Comparison of ENCODE assay signal across 8 mouse cellular contexts in the genomic region with DNA sequence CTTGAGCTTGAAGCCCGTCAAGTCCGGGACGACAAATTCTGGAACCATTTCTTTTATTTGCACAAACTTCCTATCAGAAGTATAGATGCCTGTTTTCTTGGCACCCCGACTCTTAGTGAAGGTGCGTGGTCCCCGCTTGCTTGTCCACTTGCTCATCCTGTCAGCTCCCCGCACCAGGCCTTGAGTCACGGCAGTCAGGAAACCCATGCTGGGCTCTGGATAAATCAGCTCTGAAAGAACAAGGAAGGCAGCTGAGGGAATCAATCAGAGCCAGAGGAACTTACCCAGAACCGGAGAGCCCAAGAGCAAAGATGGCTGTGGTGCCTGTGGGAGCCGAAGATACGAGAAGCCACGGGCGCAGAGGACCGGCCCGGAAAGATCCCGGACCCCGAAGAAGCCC. TPM values are rescaled to one million over a fixed set of nuclear protein-coding genes. Genes with fewer than 3 reads are reported as not detected.
DNase-seq lines count a peak whose midpoint lies in the region; ATAC-seq and TF ChIP-seq lines count a peak whose summit lies in the region.
"Not testable (repeated sequence)": the region's sequence is repeated elsewhere in the genome, so short reads cannot be mapped to it uniquely, and the experiment has no call there.

No protein-coding gene starts in this region.

- H3K79me2 ChIP-seq in liver, adult 2 months (ENCODE audit: control insufficient read depth, insufficient read depth, low read length), result not testable (repeated sequence)

- WGBS in cerebellum, adult 2 months, result under 1% methylated on average over 17 of the region's 17 CpGs
- WGBS in forebrain, embryonic 11.5 days, result under 1% methylated on average over 17 of the region's 17 CpGs
- WGBS in heart, embryonic 16.5 days, result under 1% methylated on average over 17 of the region's 17 CpGs
- WGBS in kidney, adult 2 months, result under 1% methylated on average over 17 of the region's 17 CpGs
- under 1% methylated on average over 17 of the region's 17 CpGs for WGBS in liver, adult 2 months
- under 1% methylated on average over 16 of the region's 17 CpGs for WGBS in neural tube, embryonic 14.5 days

- ATAC-seq in forebrain, embryonic 11.5 days (replicated peaks; ENCODE audit: low FRiP score); heart, embryonic 16.5 days (replicated peaks; ENCODE audit: extremely low read depth, insufficient read depth, low FRiP score); neural tube, embryonic 14.5 days (ENCODE audit: low read depth): not testable (repeated sequence)
- ATAC-seq in megakaryocyte, adult 5-6 weeks (ENCODE audit: poor library complexity, severe bottlenecking), result peak; percentile 3; the same call in 1 of the 2 replicates

- peak overlapping the region; percentile 92 for H3K4me3 ChIP-seq in E14TG2a.4 (replicated peaks; ENCODE audit: low read length)
- peak overlapping the region; percentile 85 for H3K4me3 ChIP-seq in cerebellum, adult 2 months (replicated peaks; ENCODE audit: insufficient read depth, low read depth, low read length)
- peak overlapping the region; percentile 68 for H3K4me3 ChIP-seq in forebrain, embryonic 11.5 days (ENCODE audit: low read depth, low read length)
- H3K4me3 ChIP-seq in heart, embryonic 16.5 days (ENCODE audit: low read length), result peak overlapping the region; percentile 68
- peak overlapping the region; percentile 86 for H3K4me3 ChIP-seq in kidney, adult 2 months (ENCODE audit: insufficient read depth, low read depth, low read length)
- peak overlapping the region; percentile 78 for H3K4me3 ChIP-seq in liver, adult 2 months (ENCODE audit: insufficient read depth, low read depth, low read length)
- H3K4me3 ChIP-seq in neural tube, embryonic 14.5 days (ENCODE audit: low read depth, low read length), result peak overlapping the region; percentile 59

- H3K27me3 ChIP-seq in E14TG2a.4 (ENCODE audit: insufficient read depth, low read length); cerebellum, adult 2 months (ENCODE audit: control insufficient read depth, insufficient read depth, low read length); forebrain, embryonic 11.5 days (ENCODE audit: control insufficient read depth, insufficient read depth, low read length); heart, embryonic 16.5 days (ENCODE audit: control insufficient read depth, insufficient read depth, low read length); kidney, adult 2 months (replicated peaks; ENCODE audit: control insufficient read depth, insufficient read depth, low read length); liver, adult 2 months (ENCODE audit: control insufficient read depth, insufficient read depth, low read length); neural tube, embryonic 14.5 days (ENCODE audit: control insufficient read depth, insufficient read depth, low read length): not testable (repeated sequence)

- peak overlapping the region; percentile 74 for H3K9ac ChIP-seq in forebrain, embryonic 11.5 days (ENCODE audit: low read length)
- H3K9ac ChIP-seq in heart, embryonic 16.5 days (ENCODE audit: low read length), result peak overlapping the region; percentile 79
- peak overlapping the region; percentile 81 for H3K9ac ChIP-seq in liver, adult 2 months (ENCODE audit: low read depth, low read length)
- H3K9ac ChIP-seq in neural tube, embryonic 14.5 days (replicated peaks; ENCODE audit: low read depth, low read length), result peak overlapping the region; percentile 72

- not testable (repeated sequence) for H3K9me3 ChIP-seq in E14TG2a.4 (ENCODE audit: low read length); forebrain, embryonic 11.5 days (ENCODE audit: control insufficient read depth, low read length); heart, embryonic 16.5 days (replicated peaks; ENCODE audit: control insufficient read depth, low read length); neural tube, embryonic 14.5 days (ENCODE audit: control insufficient read depth, low read length)

- DNase-seq in cerebellum, adult 2 months; forebrain, embryonic 11.5 days (ENCODE audit: low spot score); kidney, adult 2 months; liver, adult 2 months (ENCODE audit: extremely low read depth, low read depth, low spot score): not testable (repeated sequence)

- H3K36me3 ChIP-seq in E14TG2a.4 (ENCODE audit: insufficient read depth, low read length), result peaks cover 46% of the 10 kb centered on the region
- H3K36me3 ChIP-seq in forebrain, embryonic 11.5 days (ENCODE audit: control insufficient read depth, insufficient read depth, low read length); kidney, adult 2 months (ENCODE audit: control insufficient read depth, insufficient read depth, low read length); liver, adult 2 months (ENCODE audit: control insufficient read depth, insufficient read depth, low read length); neural tube, embryonic 14.5 days (ENCODE audit: control insufficient read depth, insufficient read depth, low read length): not testable (repeated sequence)
- H3K36me3 ChIP-seq in heart, embryonic 16.5 days (ENCODE audit: control insufficient read depth, insufficient read depth), result peaks cover 27% of the 10 kb centered on the region

- TF ChIP-seq CTCF in E14TG2a.4 (conservative IDR thresholded peaks at IDR 0.05; ENCODE audit: low read length); cerebellum, adult 2 months (IDR thresholded peaks at IDR 0.05; ENCODE audit: borderline replicate concordance, insufficient read depth, low read depth, low read length); kidney, adult 2 months (conservative IDR thresholded peaks at IDR 0.05; ENCODE audit: insufficient read depth, insufficient read length, low read depth, low read length); liver, adult 2 months (IDR thresholded peaks at IDR 0.05; ENCODE audit: low read depth, low read length): not testable (repeated sequence)

- H3K4me2 ChIP-seq in forebrain, embryonic 11.5 days (ENCODE audit: low read depth, low read length, severe bottlenecking), result peak overlapping the region; percentile 89
- peak overlapping the region; percentile 66 for H3K4me2 ChIP-seq in heart, embryonic 16.5 days (ENCODE audit: low read depth, low read length)
- H3K4me2 ChIP-seq in neural tube, embryonic 14.5 days (ENCODE audit: low read depth, low read length), result peak overlapping the region; percentile 96

- TF ChIP-seq POLR2A in cerebellum, adult 2 months (IDR thresholded peaks at IDR 0.05; ENCODE audit: borderline replicate concordance, insufficient read depth, low read length); kidney, adult 2 months (IDR thresholded peaks at IDR 0.05; ENCODE audit: low read depth, low read length); liver, adult 2 months (IDR thresholded peaks at IDR 0.05; ENCODE audit: extremely low read depth, insufficient read depth, low read length): not testable (repeated sequence)

- peaks cover 46% of the 10 kb centered on the region for H3K4me1 ChIP-seq in E14TG2a.4 (replicated peaks; ENCODE audit: low read depth, low read length)
- not testable (repeated sequence) for H3K4me1 ChIP-seq in cerebellum, adult 2 months (ENCODE audit: control insufficient read depth, insufficient read depth, low read length); forebrain, embryonic 11.5 days (replicated peaks; ENCODE audit: control insufficient read depth, insufficient read depth, low read length); kidney, adult 2 months (ENCODE audit: control insufficient read depth, insufficient read depth, low read length); liver, adult 2 months (ENCODE audit: control insufficient read depth, insufficient read depth, low read length)
- H3K4me1 ChIP-seq in heart, embryonic 16.5 days (ENCODE audit: control insufficient read depth, insufficient read depth, low read length), result peaks cover 15% of the 10 kb centered on the region
- peaks cover 15% of the 10 kb centered on the region for H3K4me1 ChIP-seq in neural tube, embryonic 14.5 days (ENCODE audit: control insufficient read depth, insufficient read depth, low read length)

- H3K27ac ChIP-seq in cerebellum, adult 2 months (ENCODE audit: insufficient read depth, low read length), result peak overlapping the region; percentile 4; the same call in 1 of the 2 replicates
- H3K27ac ChIP-seq in forebrain, embryonic 11.5 days (ENCODE audit: low read depth, low read length), result 0 out of 2 replicates have a peak overlapping the region, but pooled peaks have one; percentile 46
- peak overlapping the region; percentile 80 for H3K27ac ChIP-seq in heart, embryonic 16.5 days (ENCODE audit: low read length)
- H3K27ac ChIP-seq in kidney, adult 2 months (ENCODE audit: insufficient read depth, low read depth, low read length), result peak overlapping the region; percentile 70; the same call in 1 of the 2 replicates
- peak overlapping the region; percentile 72 for H3K27ac ChIP-seq in liver, adult 2 months (replicated peaks; ENCODE audit: insufficient read depth, low read depth, low read length)
- H3K27ac ChIP-seq in neural tube, embryonic 14.5 days (ENCODE audit: low read depth, low read length), result peak overlapping the region; percentile 75

RNA-seq across cellular contexts. Expression of a gene that starts 0.4 kb away (rescaled TPM):
- 137 and 140 TPM in 2 replicates for polyA plus RNA-seq in cerebellum, adult 2 months (2012; rRNA removed)
- 130 and 141 TPM in 2 replicates for polyA plus RNA-seq in forebrain, embryonic 11.5 days (2014; fragmentation: Nextera tagmentation; extraction: Ambion mirVana)
- polyA plus RNA-seq in heart, embryonic 16.5 days (2015; fragmentation: Nextera tagmentation; extraction: Ambion mirVana), result 125 and 150 TPM in 2 replicates
- 55.8 and 66.0 TPM in 2 replicates for polyA plus RNA-seq in kidney, adult 2 months (2012; rRNA removed)
- 68.1 and 77.0 TPM in 2 replicates for total RNA-seq in liver, adult 2 months (2014; rRNA removed)
- 24.4 and 30.1 TPM in 2 replicates for polyA plus RNA-seq in liver, adult 2 months (2012; rRNA removed)
- total RNA-seq in megakaryocyte, adult 5-6 weeks (2015), result 38.3 and 46.3 TPM in 2 replicates
- 69.8 and 73.4 TPM in 2 replicates for total RNA-seq in megakaryocyte, adult 5-6 weeks (2017)
- 173 and 181 TPM in 2 replicates for polyA plus RNA-seq in neural tube, embryonic 14.5 days (2014; fragmentation: Nextera tagmentation; extraction: Ambion mirVana)

RNA-seq across cellular contexts. Expression of a gene that starts 1.4 kb away (rescaled TPM):
- 16.0 and 17.8 TPM in 2 replicates for polyA plus RNA-seq in cerebellum, adult 2 months (2012; rRNA removed)
- 3.3 and 4.5 TPM in 2 replicates for polyA plus RNA-seq in forebrain, embryonic 11.5 days (2014; fragmentation: Nextera tagmentation; extraction: Ambion mirVana)
- 12.5 and 13.2 TPM in 2 replicates for polyA plus RNA-seq in heart, embryonic 16.5 days (2015; fragmentation: Nextera tagmentation; extraction: Ambion mirVana)
- 22.4 and 24.1 TPM in 2 replicates for polyA plus RNA-seq in kidney, adult 2 months (2012; rRNA removed)
- total RNA-seq in liver, adult 2 months (2014; rRNA removed), result 125 and 141 TPM in 2 replicates
- polyA plus RNA-seq in liver, adult 2 months (2012; rRNA removed), result 113 and 122 TPM in 2 replicates
- total RNA-seq in megakaryocyte, adult 5-6 weeks (2015), result 43.7 and 55.6 TPM in 2 replicates
- 38.3 and 38.5 TPM in 2 replicates for total RNA-seq in megakaryocyte, adult 5-6 weeks (2017)
- 3.5 and 3.7 TPM in 2 replicates for polyA plus RNA-seq in neural tube, embryonic 14.5 days (2014; fragmentation: Nextera tagmentation; extraction: Ambion mirVana)

RNA-seq across cellular contexts. Expression of a gene that starts 12.3 kb away (rescaled TPM):
- 34.3 and 39.7 TPM in 2 replicates for polyA plus RNA-seq in cerebellum, adult 2 months (2012; rRNA removed)
- polyA plus RNA-seq in forebrain, embryonic 11.5 days (2014; fragmentation: Nextera tagmentation; extraction: Ambion mirVana), result 32.4 and 34.6 TPM in 2 replicates
- 16.8 and 17.4 TPM in 2 replicates for polyA plus RNA-seq in heart, embryonic 16.5 days (2015; fragmentation: Nextera tagmentation; extraction: Ambion mirVana)
- polyA plus RNA-seq in kidney, adult 2 months (2012; rRNA removed), result 13.0 and 14.1 TPM in 2 replicates
- 3.9 and 4.4 TPM in 2 replicates for total RNA-seq in liver, adult 2 months (2014; rRNA removed)
- 3.9 and 4.6 TPM in 2 replicates for polyA plus RNA-seq in liver, adult 2 months (2012; rRNA removed)
- 6.7 and 9.4 TPM in 2 replicates for total RNA-seq in megakaryocyte, adult 5-6 weeks (2015)
- total RNA-seq in megakaryocyte, adult 5-6 weeks (2017), result 6.7 and 8.8 TPM in 2 replicates
- polyA plus RNA-seq in neural tube, embryonic 14.5 days (2014; fragmentation: Nextera tagmentation; extraction: Ambion mirVana), result 34.0 and 39.6 TPM in 2 replicates

RNA-seq across cellular contexts. Expression of a gene that starts 24.9 kb away (rescaled TPM):
- polyA plus RNA-seq in cerebellum, adult 2 months (2012; rRNA removed), result 18.2 and 19.5 TPM in 2 replicates
- 38.2 and 40.1 TPM in 2 replicates for polyA plus RNA-seq in forebrain, embryonic 11.5 days (2014; fragmentation: Nextera tagmentation; extraction: Ambion mirVana)
- 5.3 and 8.2 TPM in 2 replicates for polyA plus RNA-seq in heart, embryonic 16.5 days (2015; fragmentation: Nextera tagmentation; extraction: Ambion mirVana)
- 5.1 and 6.3 TPM in 2 replicates for polyA plus RNA-seq in kidney, adult 2 months (2012; rRNA removed)
- 2.0 and 3.0 TPM in 2 replicates for total RNA-seq in liver, adult 2 months (2014; rRNA removed)
- polyA plus RNA-seq in liver, adult 2 months (2012; rRNA removed), result 3.4 TPM in 2 replicates
- 6.0 and 6.4 TPM in 2 replicates for total RNA-seq in megakaryocyte, adult 5-6 weeks (2015)
- total RNA-seq in megakaryocyte, adult 5-6 weeks (2017), result 17.4 TPM in 2 replicates
- polyA plus RNA-seq in neural tube, embryonic 14.5 days (2014; fragmentation: Nextera tagmentation; extraction: Ambion mirVana), result 18.1 and 26.0 TPM in 2 replicates

RNA-seq across cellular contexts. Expression of a gene that starts 39.4 kb away (rescaled TPM):
- 46.7 and 47.2 TPM in 2 replicates for polyA plus RNA-seq in cerebellum, adult 2 months (2012; rRNA removed)
- 14.1 and 16.8 TPM in 2 replicates for polyA plus RNA-seq in forebrain, embryonic 11.5 days (2014; fragmentation: Nextera tagmentation; extraction: Ambion mirVana)
- 22.3 and 28.2 TPM in 2 replicates for polyA plus RNA-seq in heart, embryonic 16.5 days (2015; fragmentation: Nextera tagmentation; extraction: Ambion mirVana)
- polyA plus RNA-seq in kidney, adult 2 months (2012; rRNA removed), result 85.7 and 107 TPM in 2 replicates
- 2.5 and 3.1 TPM in 2 replicates for total RNA-seq in liver, adult 2 months (2014; rRNA removed)
- polyA plus RNA-seq in liver, adult 2 months (2012; rRNA removed), result 7.4 and 12.7 TPM in 2 replicates
- 47.2 and 53.9 TPM in 2 replicates for total RNA-seq in megakaryocyte, adult 5-6 weeks (2015)
- 106 and 108 TPM in 2 replicates for total RNA-seq in megakaryocyte, adult 5-6 weeks (2017)
- polyA plus RNA-seq in neural tube, embryonic 14.5 days (2014; fragmentation: Nextera tagmentation; extraction: Ambion mirVana), result 30.2 and 31.6 TPM in 2 replicates

Comparison
In these comparisons a context has a peak if more than half of its experiments do, and no peak if none do; other contexts are left out.
1. H3K27ac ChIP-seq: peak in every context shown above with its lines; median percentile 80 in heart, embryonic 16.5 days; 75 in neural tube, embryonic 14.5 days; 72 in liver, adult 2 months; 70 in kidney, adult 2 months; 46 in forebrain, embryonic 11.5 days; 4 in cerebellum, adult 2 months.